Mouse (Mus musculus) lung, postnatal 0 days (tissue): ENCODE data around the gene Fam222a.

ENCODE experiments used
- CTCF ChIP-seq: IDR thresholded peaks from 2 replicates; pipeline ENCODE4 v1.5.1; 2016; ENCODE audit warnings: antibody characterized with exemption, mild to moderate bottlenecking
- EP300 ChIP-seq: IDR thresholded peaks from 2 replicates; pipeline ENCODE4 v1.6.1; 2016; ENCODE audit warnings: antibody characterized with exemption, mild to moderate bottlenecking, control low read depth

GRCm38 (mm10) chr5:114530337-114530736 lies 37.5 kb upstream of the Fam222a start:
- TF ChIP-seq EP300 (no peak), CTCF (no peak)
